Mouse (Mus musculus) megakaryocyte-erythroid progenitor cell, adult 5-6 weeks (primary cell): ENCODE data around the gene Zfp663. TPM values are rescaled to one million over a fixed set of nuclear protein-coding genes. Genes with fewer than 3 reads are reported as not detected.

Experiments
- ATAC-seq: replicated peaks from 2 replicates; pipeline ENCODE4 v1.8.0; 2016; ENCODE audit warnings: mild to moderate bottlenecking, inconsistent platforms; ENCODE audit not compliant: severe bottlenecking, poor library complexity, low FRiP score, low TSS enrichment
- total RNA-seq, 2 experiments: library from RNA; stranded (forward) in 1 of 2; stranded (reverse) in 1 of 2; fragments of 200-1000, 215-1000 nt in 1 of 2; fragments of >200 nt in 1 of 2; fragmentation: Nextera tagmentation in 1 of 2; gene quantifications; 2 replicates each; pipeline ENCODE4 v1.2.3; 2014 to 2017

Zfp663 gene
- total RNA-seq, 2 experiments from 2014 or later = not detected

DNA sequence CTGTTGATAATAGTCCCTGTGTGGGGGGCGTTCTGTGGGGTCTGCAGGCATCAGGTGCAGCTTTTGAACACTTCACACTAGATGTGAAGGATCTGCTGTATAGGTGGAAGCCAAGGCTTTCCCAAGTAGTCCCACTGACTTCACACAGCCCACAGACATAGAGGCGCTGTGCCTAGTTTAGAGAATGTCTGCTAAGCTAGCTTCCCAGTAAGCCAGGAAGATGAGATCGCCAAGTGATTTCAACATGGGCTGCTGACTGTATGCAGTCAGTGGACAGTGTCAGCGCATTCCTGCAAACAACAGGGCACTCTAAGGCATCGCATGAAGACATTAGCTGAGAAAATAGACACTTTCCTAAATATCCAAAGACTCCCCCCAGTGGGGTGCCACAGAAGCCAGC lies 6.9 kb upstream of the Zfp663 start:
- no peak for ATAC-seq

DNA sequence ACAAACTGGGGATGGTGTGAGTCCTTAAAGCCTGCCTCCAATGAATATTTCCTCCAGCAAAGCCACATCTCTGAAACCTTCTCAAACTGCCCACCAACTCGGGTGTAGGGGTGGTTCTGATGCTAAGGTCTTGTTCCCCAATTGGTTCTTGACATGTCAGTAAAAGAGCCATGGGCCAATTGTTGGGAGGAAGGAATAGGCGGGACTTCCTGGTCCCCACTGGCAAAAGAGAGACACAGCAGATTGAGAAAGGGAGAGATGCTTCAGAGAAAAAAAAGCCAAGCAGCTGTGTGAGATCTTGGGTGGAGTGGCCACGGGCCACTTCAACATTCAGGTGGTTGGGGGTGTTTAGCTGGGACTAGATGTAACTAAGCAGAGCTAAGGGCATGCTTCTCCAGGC lies 2.5 kb upstream of the Zfp663 start:
- no peak for ATAC-seq

DNA sequence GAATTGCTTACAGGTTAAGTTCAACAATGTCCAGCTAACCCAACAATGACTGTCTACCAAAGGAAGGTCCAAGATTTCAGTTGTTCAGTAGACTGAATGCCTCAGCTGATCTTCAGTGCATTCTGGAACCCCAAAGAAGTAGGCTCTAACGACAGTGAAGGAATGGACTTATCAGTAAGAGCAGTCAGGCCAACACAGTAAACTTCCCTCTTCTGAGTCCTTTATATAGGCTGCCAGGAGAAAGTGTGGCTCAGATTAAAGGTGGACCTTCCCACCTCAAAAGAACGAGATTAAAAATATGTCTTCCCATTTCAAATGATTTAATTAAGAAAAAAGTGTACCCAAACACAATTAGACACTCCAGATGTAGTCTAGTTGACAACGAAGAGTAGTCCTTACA lies 1.8 kb upstream of the Zfp663 start:
- ATAC-seq = no peak

DNA sequence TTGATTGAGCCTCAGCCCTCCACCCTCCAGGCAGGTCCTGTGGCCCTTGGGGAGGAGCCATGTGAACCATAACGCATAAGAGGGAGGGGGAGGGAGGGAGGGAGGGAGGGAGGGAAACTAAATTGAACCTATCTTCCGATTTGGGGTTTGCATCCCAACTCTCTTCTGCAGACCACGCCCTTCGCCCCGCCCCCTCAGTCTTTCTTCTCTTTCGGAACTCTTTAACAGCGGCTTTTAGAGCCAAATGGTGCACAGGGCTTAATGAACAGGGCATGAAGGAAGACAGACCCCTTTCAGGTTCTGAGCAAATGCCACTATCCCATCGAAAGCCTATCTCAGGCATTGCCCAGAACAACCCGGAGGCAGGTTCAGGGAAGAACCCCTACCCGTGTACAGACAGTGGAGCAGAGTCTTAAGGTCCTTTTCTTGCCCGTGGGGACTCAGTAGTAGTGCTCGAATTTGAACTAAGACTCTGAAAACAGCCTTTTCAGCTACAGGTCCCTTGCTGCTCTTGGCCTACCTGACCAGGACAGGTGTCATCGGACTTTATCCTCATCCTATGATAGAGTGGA lies 575 bp downstream of the Zfp663 start:
- no peak for ATAC-seq

DNA sequence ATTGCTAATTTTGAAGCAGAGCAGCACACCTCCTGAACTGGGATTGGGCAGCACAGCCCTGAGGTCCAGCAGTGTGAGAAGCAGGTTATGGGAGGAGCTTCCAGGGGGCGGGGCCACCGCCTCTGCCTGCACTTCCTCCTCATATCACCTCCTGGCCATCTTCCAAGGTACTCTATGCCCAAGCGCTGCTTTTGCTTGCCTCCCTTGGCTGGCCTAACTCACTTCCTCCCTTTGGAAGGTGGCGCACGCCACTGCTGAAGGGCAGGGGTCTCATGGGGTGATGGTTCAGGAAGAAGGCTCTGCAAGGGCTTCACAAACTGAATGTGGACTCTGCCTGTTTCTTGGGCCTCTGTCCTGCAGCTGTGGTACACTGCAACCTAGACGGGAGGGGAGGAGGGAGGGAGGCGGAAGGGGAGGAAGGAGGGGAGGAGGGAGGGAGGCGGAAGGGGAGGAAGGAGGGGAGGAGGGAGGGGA lies 1.4 kb downstream of the Zfp663 start:
- ATAC-seq = peak; percentile 50; the same call in 1 of the 2 replicates

DNA sequence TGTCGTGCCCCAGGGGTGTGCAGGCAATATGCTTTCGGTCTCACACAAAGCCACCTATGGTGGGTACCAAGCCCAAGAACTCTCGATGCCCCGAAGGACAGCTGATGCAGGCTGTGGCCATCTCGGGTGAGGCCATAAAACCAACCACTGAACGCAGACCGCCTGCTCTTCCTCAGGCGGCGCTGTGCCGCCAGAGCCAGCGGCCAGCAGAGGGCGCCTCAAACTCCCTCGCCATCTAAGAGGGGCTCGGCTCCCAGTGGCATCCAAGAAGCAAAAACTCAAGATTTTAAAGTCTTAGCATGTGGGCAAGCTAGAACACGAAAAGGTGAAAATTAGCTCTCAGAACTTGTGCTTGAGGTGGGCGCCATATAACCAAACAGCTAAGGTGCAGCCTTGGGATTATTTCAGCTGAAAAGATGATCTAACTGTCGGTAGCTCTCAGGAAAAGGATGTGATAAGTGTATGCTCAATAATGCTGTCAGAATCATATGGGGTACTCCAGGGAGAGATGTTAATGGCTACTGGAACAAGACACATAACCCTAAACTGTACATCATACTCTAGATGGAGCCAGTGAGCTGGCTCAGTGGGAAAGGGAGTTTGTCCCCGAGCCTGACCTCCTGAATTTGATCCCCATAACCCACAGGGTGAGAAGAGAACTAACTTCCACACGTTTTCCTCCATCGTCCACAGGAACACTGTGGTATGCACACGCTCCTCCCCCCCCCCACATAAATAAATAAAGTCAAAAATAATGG lies 4.0 kb downstream of the Zfp663 start:
- ATAC-seq = peak; percentile 64

DNA sequence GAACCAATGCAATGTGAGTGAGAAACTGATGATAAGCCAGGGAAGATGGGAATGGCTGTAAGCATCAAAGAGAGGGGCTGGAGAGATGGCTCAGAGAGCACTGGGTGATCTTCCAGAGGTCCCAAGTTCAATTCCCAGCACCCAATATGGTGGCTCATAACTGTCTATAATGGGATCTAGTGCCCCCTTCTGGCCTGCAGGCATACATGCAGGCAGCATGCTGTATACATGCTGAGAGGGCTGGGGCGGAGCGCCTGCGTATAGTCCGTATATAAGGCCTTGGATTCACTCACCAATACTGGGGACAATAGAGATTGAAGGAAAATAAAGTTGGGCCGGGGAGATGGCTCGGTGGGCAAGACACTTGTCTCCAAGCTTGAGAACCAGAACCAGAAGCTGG lies 5.2 kb downstream of the Zfp663 start:
- ATAC-seq = no peak

DNA sequence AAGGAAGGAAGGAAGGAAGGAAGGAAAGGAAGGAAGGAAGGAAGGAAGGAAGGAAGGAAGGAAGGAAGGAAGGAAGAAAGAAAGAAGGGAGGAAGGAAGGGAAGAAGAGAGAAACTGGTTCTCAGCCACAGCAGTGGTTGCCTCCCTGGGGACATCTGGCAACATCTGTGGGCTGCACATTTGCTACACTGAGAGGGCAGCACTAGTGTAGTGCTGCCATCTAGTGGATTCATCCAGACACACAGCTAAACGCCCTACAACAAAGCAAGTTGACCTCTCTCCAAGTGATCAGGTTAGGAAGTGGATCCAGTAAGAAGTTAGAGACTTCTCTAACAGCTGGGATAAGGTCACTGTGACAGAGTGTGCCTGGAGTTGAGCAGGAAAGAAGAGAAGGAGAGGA lies 7.7 kb downstream of the Zfp663 start:
- ATAC-seq = peak; percentile 75

DNA sequence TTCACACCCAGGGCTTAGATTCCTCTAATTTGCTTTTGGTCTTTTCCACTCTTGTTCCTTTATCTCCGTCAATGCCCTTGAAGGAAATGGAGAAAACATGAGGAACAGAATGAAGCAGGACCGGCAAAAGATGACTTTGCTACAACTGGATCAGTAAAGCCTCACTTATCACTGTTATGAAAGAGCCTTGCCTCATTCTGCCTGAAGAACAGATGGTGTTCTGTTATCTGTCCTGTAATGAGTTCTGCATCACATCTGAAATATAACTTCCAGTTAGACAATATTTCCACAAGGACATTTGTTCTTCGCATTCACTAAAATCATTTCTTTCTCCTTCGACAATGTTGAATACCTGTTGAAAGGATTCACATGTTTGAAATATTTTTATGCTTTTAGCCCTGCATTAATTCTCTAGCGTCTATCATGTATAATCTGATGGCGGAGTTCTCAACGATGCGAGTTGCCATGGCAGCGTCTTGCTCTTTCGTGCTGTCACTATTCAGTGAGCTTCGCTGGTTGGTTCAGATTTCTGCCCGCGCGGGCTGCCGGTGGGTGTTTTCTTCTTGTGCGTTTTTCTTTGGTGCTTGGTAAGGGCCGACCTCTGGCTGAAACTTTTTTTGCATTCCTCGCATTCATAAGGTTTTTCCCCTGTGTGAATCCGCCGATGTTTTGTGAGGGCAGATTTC lies 16.6 kb downstream of the Zfp663 start:
- no peak for ATAC-seq

DNA sequence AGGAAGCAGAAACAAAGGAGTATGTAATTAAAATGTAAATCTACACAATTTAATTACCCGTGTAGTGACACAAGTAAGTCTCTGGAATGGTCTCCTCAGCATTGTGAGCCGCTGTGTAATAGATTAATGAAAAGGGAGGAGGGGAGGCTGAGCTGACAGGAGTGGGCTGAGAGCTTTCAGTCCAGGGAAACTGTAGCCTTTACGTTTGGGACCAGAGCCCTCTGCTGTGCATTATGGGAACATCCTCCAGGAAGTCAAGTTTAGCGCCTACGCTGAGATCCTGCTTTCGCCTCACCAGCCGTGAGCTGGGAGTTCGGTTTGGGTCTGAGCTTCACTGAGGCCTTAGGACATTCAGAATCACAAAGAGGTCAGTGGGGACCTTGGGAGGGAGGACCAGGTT lies 19.1 kb downstream of the Zfp663 start:
- ATAC-seq = no peak

DNA sequence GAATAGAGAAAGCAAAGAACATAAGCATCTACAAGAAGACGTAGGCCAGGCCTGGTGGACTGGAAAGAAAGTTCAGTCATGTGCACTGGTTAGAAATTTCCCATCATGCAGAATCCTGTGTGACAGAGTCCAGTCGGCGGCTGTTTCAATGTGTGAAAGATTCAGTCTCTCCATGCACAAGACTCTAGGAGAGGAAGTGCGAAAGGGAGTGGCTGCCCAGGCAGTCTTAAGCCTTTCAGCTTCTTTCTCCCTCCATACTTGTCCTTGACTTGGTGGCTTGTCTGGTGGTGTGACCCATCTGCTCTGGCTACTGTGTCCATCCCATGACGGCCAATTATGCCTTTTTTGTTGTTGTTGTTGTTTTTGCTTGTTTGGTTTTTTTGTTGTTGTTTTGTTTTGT lies 22.3 kb downstream of the Zfp663 start:
- no peak for ATAC-seq

DNA sequence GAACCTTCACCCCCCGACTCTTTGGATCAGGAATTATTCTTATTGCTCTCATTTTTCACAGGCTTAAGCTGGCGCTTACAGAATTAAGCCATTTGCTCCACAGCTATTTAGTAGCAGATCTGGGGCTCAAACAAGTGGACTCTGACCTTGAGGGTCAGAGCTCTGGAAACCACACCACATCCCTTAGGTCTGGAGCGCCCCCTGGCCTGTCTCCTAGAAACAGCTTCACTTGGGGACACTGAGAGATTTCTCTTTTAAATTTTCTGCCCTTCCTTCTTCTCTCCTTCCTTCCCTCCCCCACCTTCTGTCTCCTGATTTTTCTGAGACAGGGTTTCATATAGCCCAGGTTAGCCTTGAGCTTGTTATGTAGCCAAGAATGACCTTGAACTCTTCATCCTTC lies 31.3 kb downstream of the Zfp663 start:
- ATAC-seq = 0 out of 2 replicates have a peak, but pooled peaks have one; percentile 52

DNA sequence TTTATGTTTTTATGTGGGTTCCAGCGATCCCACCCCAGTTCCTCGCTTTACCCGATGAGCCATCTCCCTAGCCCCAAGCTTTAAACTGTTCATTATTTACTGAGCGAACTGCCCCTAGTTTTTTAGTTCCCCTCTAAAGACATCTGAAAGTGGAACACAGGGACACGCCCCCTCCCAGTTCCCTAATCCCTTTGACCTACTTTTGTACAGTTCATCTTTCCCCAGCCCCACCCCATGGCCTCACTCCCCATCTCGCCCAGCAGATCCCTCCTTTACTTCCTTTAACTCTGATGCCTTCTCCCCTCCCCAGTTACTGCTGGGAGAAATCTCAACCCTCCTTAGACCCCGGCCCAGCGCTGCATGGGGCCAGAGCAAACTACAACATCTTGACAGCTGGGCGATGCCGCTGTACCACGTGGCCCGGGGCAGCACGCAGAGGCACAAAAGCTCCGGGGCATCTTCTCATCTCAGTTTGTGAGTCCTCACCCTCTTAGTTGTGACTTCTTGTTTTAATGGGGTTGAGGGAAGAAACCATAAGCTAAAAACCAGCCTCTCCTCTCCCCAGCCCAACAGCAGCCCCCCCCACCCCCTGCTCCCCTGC lies 35.8 kb downstream of the Zfp663 start:
- no peak for ATAC-seq

DNA sequence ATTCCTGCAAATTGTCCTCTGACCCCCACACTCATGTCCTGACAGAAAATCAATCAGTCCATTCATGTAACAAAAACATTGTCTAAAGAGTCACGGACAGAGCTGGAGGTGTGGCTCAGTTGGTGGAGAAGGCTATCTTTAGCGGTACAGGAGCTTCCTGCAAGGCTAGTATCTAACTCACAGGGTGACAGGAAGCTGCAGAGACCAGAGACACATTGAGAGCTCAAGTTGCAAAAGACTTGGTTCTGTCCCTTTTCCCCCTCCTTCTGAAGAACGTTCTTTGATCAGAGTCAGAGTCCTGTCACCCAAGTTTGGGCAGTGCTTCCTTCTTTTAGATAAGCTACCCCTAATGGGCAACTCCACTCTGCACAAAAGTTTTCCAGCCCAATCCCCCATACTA lies 38.8 kb downstream of the Zfp663 start:
- no peak for ATAC-seq

DNA sequence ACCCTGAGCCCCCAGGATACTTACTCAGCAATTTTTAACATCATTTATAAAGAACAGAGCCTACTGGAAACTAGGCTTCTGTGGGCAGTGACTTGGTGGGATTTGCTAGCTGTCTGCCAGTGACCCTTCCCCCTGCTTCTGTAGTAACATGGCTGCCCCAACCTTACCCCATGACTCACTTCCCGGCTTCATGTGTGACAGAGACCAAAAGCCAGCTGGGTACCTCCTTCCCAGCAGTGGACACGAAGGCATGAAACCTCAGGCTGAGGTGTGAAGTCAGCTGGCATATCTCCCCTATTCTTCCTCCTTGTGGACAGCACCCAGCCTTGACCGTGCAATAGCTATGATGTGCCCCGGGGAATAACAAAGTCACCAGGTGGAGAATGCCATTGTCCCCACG lies 39.8 kb downstream of the Zfp663 start:
- ATAC-seq = no peak

DNA sequence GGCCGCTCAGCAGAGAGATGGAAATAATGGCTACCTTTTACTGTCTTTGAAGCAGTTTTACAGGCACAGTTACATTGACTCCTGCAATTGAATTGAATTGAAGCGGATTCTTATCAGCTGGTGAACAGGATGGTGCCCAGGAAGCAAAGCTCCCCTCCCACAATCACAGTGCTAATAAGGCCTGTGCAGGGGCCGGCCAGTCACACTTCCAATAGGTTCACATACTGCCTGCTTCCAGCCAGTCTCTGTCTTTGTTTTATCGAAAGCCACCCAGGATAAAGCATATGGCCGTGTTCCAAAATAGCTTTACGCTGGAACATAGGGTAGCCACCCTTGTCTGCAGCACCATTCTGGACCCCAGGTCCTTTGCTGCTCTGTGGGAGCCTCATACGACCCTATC lies 41.1 kb downstream of the Zfp663 start:
- no peak for ATAC-seq

DNA sequence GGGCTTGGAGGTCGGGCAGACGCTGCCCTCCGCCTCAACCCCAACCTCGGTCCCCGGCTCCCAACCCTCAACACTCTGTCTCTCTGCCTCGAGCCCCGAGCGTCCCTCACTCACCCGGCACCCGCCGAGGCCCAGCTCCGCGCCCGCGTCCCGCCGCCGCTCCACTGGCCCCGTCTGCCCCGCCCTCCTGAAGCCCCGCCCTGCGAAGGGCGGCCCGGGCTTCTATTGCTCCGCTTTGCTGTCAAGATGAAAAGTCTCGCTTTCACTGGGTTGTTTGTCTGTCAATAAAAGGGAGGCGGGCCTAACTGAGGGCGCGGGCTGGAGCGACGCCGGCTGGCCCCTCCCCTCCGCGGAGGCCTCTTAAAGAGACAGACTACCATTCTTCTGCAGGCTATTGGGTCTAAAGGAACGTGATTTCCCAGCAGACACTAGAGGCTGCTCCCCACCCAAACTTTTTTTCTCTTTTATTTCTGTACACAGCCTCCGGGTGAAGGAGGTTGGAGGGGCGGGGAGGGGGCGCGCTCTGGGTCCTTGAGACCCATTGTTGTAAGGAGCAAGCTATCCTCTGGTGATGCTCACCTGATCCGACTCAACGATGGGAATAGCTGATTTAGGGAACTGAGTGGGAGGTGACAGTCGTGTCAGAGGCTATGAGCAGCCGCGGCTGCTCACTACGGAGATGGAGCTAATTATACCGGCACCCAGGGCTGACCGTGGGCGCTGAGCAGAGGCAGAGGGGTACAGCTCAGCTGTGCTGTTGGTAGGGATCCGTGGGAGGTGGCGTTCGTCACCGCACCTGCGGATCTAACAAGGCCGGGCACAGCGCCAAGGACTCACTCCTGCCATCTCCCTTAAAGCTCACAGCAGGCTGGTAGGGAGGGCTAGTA lies 42.0 kb downstream of the Zfp663 start, which contains the start of gene Elmo2:
Gene Elmo2, minus strand, starts transcription at position 176 of the 887 bp plus-strand sequence.
- peak; percentile 93 for ATAC-seq

DNA sequence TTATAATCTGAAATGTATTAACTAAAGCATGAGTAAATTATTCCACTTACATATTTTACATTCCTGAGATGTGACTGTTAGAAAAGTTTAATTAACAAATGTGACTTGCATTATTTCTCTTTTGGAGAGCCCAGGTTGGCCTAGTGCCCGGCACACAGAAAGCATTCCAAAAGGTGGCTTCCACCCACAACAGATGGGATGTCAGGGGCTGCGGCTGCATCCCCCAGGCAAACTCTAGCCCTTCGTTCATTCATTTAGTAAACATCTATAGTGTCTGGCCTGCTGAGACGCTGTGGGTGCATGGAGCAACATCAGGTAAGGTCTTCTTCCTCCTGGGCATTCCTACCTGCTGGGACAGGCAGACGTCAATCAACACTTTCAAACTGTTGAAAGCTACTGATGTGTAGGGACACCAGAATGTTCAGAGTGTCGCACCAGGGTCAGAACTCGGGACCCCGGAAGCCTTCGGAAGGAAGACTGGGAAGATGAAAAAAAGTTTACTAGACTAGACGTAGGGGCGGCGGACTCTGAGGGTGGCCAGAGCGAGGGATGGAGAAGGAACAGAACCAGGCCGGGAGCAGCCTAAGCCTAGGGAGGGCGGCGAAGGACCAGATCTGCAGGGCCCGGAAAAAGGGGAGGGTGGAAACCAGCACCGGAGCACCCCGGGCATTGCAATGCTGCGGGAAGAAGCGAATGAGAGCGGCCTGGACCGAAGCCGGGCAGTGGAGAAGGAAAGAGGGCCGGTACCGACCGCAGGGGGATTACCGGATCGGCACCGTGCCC lies 42.8 kb downstream of the Zfp663 start:
- no peak for ATAC-seq

DNA sequence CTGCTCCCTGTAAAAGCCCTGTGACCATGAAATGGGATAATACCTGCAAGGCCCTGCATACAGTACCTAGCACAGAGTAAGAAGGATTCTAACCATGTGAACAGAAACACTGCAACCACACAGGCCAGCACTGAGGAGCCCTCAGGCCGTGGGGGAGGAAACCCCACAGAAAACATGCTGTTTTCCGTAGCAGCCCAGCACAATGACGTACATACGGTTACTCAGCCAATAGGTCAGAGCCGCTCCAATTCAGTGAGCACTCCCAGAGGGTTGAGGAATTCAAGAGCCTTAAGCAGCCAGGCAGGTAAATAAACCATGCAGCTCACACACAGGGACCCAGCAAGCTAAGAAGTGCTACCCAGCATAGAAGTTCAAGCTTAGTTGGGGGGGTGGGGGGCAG lies 44.6 kb downstream of the Zfp663 start:
- ATAC-seq = no peak
